Mouse (Mus musculus): Measurements from ENCODE around the gene Slc22a23.

The Slc22a23 gene

DNA sequence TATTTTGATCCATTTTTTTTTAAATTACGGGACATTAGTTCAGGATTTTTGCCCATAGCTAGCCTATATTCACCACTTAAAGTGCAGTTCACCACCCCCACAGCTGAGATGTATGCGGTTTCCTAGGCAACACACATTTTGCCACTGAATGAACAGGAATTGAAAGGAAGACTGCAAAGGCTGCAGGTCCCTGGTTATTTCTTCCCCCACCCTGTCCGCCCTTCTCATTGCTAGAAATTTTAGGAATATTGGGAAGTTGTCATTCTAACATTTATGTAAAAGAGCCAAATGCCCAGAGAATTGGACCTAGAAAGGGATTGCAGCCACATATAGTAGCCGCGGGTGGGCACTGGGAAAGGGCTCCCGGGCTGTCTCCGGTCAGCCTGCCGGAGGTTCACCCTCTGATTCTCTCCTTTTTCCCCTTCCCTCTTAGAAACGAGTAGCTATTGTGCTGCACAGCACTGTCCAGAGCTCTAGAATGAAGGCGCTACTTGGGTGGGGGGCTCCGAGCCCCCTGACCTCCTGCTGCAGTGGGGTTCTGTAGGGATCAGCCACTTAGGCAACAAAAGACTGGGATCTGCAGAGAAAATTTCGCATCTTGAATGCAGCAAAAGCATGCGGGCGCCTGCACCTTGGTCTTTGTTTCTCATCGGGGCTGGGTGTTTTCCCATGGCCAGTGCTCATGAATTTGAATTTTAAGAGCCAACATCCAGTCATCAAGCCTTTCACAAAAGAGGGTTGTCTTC is 211.5 kb downstream of the Slc22a23 start:
- DNase-seq (ENCODE audit: low spot score in 2 of 2): no peak

GRCm38 (mm10) chr13:34132875-34133274 is 212.1 kb downstream of the Slc22a23 start:
- no peak for DNase-seq (ENCODE audit: low spot score in 2 of 2)

DNA sequence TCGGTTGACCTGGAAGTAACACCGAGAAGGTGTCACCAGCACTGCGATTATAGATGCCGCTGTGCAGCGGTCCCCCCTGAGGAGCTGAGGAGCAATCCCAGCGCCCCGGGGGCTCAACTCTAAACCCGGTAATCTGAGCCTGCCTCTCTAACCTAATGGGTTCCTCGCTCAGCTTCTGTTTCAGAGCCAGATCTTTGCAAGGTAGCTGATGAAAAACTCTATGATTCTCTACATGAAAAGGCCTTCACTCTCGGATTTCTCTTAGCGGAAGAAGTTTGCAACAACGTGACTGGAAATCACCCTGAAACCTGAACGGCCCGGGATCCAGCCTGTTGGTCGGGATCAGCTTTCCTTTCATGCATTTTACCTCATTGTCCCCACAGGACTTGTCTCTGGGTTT is 212.7 kb downstream of the Slc22a23 start:
- no peak for DNase-seq (ENCODE audit: low spot score in 2 of 2)

- DNase-seq (ENCODE audit: low spot score in 2 of 2): peak; percentile 65 to 68
These were observed 213.3 kb downstream of the Slc22a23 start for GRCm38 (mm10) chr13:34131708-34132060.

GRCm38 (mm10) chr13:34131011-34131707 is 213.8 kb downstream of the Slc22a23 start:
- peak in 1 of 2 experiments; percentile 27 for DNase-seq (ENCODE audit: low spot score in 2 of 2)

- DNase-seq (ENCODE audit: low spot score in 2 of 2): peak; percentile 9 to 36
These were observed 214.7 kb downstream of the Slc22a23 start, which contains the start of gene Tubb2b for GRCm38 (mm10) chr13:34130226-34130731. Gene Tubb2b, minus strand, starts transcription at chr13:34130466.

- DNase-seq (ENCODE audit: low spot score in 2 of 2): peak in 1 of 2 experiments; percentile 24
These were observed 215.3 kb downstream of the Slc22a23 start for GRCm38 (mm10) chr13:34129485-34130225.
